Mouse (Mus musculus): ENCODE data around the gene Cpsf6. TPM values are rescaled to one million over a fixed set of nuclear protein-coding genes. Genes with fewer than 3 reads are reported as not detected.

Gene Cpsf6
- polyA plus RNA-seq, 1 experiment from 2014 or later: 203 TPM

DNA sequence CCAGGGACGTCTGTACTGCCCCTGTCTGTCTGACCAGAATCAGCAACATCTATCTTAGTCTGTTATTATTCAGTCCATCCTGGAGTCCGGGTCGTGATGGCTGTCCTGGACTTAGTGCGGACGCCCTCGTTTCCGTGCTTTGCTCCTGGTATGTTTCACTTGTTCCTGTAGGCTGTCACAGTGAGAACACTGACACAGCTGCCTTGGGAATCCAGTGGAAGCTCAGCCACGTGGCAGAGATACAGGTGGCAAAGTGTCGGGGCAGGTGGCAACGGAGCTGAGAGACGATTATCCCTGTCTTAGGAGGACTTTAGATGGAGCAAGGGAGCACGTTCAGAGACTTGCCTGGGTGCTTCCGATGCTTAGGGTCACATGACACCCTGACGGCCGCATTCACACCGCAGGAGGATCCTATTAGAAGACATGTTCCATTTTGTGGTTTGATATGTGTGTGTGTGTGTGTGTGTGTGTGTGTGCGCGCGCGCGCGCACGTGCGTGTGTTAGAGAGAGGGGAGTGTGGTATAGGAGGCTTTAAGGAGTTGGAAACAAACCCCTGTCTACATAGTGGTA lies 38.9 kb upstream of the Cpsf6 start:
- H3K4me2 ChIP-seq (replicated peaks): peak overlapping the region; percentile 50
- no peaks in the 10 kb centered on the region for H3K9me3 ChIP-seq
- H3K27ac ChIP-seq: no peak overlapping the region
- peaks cover 19% of the 10 kb centered on the region for H3K4me1 ChIP-seq (replicated peaks)
- 0 out of 2 replicates have a peak, but pooled peaks have one; percentile 21 for ATAC-seq
- H3K4me3 ChIP-seq (replicated peaks): peak overlapping the region; percentile 17
- no peaks in the 10 kb centered on the region for H3K36me3 ChIP-seq
- H3K27me3 ChIP-seq: peaks cover 12% of the 10 kb centered on the region
- H3K9ac ChIP-seq (replicated peaks): no peak overlapping the region
- WGBS: 45% methylated on average over 24 of the region's 24 CpGs

DNA sequence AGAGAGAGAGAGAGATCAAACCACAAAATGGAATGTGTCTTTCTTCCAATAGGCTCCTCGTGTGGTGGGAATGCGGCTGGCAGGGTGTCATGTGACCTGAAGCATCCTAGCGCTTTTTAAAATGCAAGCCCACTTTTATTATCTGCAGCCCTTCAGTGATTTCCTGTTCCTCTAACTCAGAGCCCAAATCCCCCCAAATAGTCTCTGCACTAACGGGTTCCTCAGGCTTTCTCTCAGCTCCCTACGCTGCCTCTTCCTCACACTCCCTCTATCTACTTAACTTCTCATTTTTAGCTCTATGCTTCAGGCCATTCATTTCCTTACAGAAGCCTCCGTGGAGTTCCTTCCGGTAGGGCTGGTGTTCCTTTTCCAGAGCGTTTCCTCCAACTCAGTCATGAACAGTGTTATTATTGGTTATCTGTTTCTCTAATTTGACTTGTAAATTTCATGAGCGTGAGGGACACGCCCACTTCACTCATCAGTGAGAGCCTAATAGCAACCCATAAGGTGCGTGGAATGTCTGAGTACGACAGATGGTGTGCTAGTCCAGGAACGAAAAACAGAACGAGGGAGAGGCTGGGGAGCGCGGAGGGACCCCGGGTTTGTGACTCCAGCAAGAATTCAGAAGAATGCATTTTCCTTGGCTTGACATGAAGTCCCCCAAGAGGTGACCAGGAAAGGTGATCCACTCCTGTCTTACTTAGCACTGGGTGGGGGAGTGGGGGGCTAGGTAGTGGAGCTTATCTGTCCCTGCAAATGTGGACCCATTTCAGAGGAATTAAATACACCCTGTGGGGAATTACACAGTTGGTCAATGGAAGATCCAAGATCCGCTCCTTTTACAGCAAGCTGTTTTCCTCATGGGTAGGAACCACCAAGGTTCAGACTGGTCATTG lies 38.2 kb upstream of the Cpsf6 start:
- peak; percentile 55 for ATAC-seq
- Histone ChIP-seq H3K27me3 (peaks cover 7% of the 10 kb centered on the region), H3K9me3 (no peaks in the 10 kb centered on the region), H3K9ac (replicated peaks) (peak overlapping the region; percentile 1; the same call in 1 of the 2 replicates), H3K4me3 (replicated peaks) (peak overlapping the region; percentile 17), H3K36me3 (no peaks in the 10 kb centered on the region), H3K4me1 (replicated peaks) (peaks cover 19% of the 10 kb centered on the region), H3K4me2 (replicated peaks) (peak overlapping the region; percentile 50), H3K27ac (0 out of 2 replicates have a peak overlapping the region, but pooled peaks have one; percentile 53)
- 28% methylated on average over 18 of the region's 18 CpGs for WGBS

DNA sequence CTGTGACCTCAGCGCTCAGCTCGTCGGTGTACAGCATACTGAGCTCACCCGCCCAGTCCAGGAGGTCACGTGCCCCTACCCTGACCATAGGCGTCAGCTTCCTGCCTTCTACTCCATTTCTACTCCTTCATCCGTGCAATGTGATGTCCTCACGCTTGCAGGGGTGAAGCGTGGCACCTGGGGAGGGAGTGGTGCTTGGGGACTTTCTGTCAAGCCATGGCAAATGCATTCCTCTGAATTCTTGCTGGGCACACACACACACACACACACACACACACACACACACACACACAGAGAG lies 37.6 kb upstream of the Cpsf6 start:
- peak; percentile 43; the same call in 1 of the 2 replicates for ATAC-seq
- Histone ChIP-seq H3K36me3 (no peaks in the 10 kb centered on the region), H3K27me3 (peaks cover 7% of the 10 kb centered on the region), H3K27ac (peak overlapping the region; percentile 53; the same call in 1 of the 2 replicates), H3K4me1 (replicated peaks) (peaks cover 19% of the 10 kb centered on the region), H3K4me2 (replicated peaks) (peak overlapping the region; percentile 50), H3K9me3 (no peaks in the 10 kb centered on the region), H3K9ac (replicated peaks) (peak overlapping the region; percentile 1; the same call in 1 of the 2 replicates), H3K4me3 (replicated peaks) (no peak overlapping the region)
- WGBS: 70% methylated on average over 9 of the region's 9 CpGs

DNA sequence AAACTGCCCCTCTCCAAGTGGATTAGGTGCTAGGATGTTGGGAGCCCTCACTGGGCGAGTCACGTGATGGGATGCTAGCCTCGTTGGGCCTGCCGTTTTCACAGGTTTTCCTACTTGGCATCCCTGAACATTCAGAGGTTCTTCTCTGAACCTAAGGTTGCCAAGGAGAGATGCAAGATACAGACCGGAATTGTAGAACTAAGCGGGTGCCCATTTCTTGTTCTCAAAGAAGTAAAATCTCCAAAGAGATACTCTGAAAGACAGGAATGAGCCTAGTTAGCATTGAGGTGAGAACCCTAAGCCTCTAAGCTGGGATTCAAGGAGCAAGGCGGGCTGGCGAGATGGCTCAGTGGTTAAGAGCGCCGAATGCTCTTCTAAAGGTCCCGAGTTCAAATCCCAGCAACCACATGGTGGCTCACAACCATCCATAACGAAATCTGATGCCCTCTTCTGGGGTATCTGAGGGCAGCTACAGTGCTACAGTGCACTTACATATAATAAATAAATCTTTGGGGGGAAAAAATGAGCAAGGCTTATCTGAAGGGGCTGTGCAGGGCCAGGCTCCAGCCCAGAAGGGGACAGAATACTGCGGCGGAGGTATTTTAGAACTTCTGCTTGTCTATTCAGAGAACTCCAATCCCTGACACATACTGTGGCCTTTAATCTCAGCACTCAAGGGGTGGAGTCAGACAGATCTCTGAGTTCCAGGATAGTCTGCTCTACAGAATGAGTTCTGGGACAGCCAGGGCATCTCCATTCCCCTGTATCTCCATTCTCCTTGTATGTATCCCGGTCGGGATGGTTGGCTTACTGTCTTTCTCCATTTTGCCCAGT lies 37.0 kb upstream of the Cpsf6 start:
- H3K9me3 ChIP-seq: no peaks in the 10 kb centered on the region
- H3K27ac ChIP-seq: 0 out of 2 replicates have a peak overlapping the region, but pooled peaks have one; percentile 53
- no peak overlapping the region for H3K4me3 ChIP-seq (replicated peaks)
- no peak for ATAC-seq
- peaks cover 7% of the 10 kb centered on the region for H3K27me3 ChIP-seq
- peak overlapping the region; percentile 50 for H3K4me2 ChIP-seq (replicated peaks)
- 0 out of 2 replicates have a peak overlapping the region, but pooled peaks have one; percentile 1 for H3K9ac ChIP-seq (replicated peaks)
- H3K4me1 ChIP-seq (replicated peaks): peaks cover 22% of the 10 kb centered on the region
- H3K36me3 ChIP-seq: no peaks in the 10 kb centered on the region
- WGBS: 87% methylated on average over 16 of the region's 16 CpGs

DNA sequence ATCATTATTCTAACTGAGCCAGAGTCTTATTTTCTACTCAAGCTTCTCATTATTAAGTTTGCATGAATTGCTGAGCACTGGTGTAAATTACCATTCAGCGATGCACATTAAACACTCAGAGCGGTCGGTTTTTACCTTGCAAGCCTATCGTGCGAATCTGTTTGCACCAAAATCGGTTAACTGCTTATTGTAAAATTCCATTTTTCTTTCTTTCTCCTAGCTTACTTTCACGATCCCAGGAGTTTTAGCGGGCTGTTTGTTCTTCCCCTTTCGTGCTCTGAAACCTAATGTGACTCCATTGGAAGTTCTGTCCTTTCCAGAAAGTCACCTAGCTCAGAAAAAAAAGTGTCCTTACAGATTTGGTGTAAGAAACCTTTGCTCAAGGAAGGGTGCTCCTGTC lies 36.3 kb upstream of the Cpsf6 start:
- no peak for ATAC-seq
- Histone ChIP-seq H3K27me3 (peaks cover 4% of the 10 kb centered on the region), H3K9ac (replicated peaks) (no peak overlapping the region), H3K9me3 (no peaks in the 10 kb centered on the region), H3K4me1 (replicated peaks) (peaks cover 25% of the 10 kb centered on the region), H3K4me3 (replicated peaks) (no peak overlapping the region), H3K27ac (no peak overlapping the region), H3K4me2 (replicated peaks) (no peak overlapping the region), H3K36me3 (no peaks in the 10 kb centered on the region)
- WGBS: 87% methylated on average over 9 of the region's 9 CpGs

DNA sequence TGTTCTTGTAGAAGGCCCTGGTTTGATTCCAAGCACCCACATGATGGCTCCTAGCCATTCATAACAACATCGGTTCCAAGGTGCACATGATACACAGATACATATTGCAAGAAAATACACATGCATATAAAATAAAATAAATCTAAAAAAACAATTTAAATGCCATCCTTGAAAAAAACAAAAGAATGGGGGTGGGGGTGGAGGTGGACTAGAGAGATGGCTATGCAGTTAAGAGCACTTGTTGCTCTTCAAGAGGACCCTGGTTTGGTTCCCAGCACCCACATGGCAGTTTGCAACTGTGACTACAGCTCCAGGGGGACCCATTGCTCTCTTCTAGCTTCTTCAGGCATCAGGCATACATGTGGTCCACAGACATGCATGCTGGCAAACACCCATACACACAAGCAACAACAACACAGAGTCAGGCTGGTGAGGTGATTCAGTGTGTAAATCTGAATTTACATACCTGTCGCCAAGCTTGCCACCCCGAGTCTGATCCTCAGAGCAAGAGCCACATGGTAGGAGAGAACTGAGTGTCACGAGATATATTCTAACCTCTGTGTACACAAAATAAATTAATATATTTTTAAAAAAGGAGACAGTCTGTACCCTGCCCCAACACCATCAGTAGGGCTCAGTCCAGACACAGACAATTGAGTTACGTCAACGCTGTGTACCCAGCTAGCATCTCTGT lies 35.7 kb upstream of the Cpsf6 start:
- Histone ChIP-seq H3K4me3 (replicated peaks) (no peak overlapping the region), H3K36me3 (no peaks in the 10 kb centered on the region), H3K4me2 (replicated peaks) (no peak overlapping the region), H3K27ac (no peak overlapping the region), H3K27me3 (0 out of 2 replicates have a peak, but pooled peaks cover 2% of the 10 kb centered on the region), H3K9ac (replicated peaks) (no peak overlapping the region), H3K9me3 (no peaks in the 10 kb centered on the region), H3K4me1 (replicated peaks) (peaks cover 28% of the 10 kb centered on the region)
- ATAC-seq: no peak
- 89% methylated on average over 6 of the region's 6 CpGs for WGBS

DNA sequence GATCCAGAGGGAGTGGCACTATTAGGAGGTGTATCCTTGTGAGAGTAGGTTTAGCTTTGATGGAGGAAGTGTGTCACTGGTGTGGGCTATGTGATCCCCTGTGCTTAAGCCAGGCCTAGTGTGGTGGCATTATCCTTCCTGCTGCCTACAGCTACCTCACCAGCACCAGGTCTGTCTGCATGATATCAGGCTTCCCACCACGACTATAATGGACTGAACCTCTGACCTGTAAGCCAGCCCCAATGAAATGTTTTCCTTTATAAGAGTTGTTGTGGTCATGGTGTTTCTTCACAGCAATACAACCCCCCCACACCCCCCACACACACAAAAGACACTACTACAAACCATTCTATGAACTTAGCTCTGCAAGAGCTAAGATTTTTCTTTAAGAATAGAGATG lies 34.9 kb upstream of the Cpsf6 start:
- ATAC-seq: no peak
- peaks cover 28% of the 10 kb centered on the region for H3K4me1 ChIP-seq (replicated peaks)
- no peak overlapping the region for H3K9ac ChIP-seq (replicated peaks)

DNA sequence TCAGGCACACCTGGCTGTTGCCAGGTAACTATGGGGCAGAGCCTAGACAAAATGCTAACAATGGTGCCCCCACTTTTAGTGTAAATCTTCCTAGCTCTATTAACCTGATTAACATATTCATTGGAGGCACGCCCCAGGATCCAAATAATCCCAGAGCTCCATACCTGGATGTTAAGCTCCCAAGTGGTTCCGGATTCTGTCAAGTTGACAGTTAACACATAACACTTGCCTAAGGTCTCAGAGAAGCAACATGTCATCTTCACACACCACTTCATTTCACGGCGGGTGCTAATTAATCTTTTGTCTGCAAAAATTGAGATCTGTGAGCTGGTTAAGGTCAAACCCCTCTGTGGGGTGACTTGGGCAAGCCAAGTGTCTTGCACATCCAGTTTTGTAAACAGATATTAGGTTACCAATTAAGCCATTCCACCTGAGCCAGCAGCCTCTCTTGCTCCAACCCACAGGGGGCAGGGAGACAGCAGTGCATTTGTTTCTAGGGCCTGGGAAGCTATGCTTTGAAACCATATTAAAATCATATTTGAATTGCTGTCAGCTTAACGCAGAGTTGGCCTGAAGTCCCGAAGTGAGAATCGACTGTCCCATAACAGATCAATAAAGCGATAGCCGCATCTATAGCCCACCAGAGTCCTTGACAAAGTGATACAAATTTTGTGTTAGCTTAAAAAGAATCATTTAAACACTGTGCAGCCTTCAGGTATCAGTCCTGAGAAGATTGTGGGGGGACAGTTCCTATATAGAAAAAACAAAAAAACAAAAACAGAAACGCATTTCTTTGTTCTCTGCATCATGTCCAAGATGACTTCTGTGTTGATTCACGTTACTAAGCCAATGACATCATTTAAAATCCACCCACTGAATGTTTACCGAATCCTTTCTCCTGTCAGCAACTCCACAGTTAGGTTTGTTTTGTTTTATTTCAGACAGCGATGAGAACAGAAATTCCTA lies 34.0 kb upstream of the Cpsf6 start:
- WGBS: 76% methylated on average over 13 of the region's 13 CpGs
- no peak for ATAC-seq
- H3K4me3 ChIP-seq (replicated peaks): no peak overlapping the region

More for the DNA sequence above, 34.9 kb upstream of the Cpsf6 start:
- Histone ChIP-seq H3K4me2 (replicated peaks) (no peak overlapping the region), H3K36me3 (no peaks in the 10 kb centered on the region), H3K27me3 (0 out of 2 replicates have a peak, but pooled peaks cover 2% of the 10 kb centered on the region), H3K4me3 (replicated peaks) (no peak overlapping the region), H3K27ac (no peak overlapping the region), H3K9me3 (no peaks in the 10 kb centered on the region)
- WGBS: 89% methylated on average over 1 of the region's 1 CpGs

DNA sequence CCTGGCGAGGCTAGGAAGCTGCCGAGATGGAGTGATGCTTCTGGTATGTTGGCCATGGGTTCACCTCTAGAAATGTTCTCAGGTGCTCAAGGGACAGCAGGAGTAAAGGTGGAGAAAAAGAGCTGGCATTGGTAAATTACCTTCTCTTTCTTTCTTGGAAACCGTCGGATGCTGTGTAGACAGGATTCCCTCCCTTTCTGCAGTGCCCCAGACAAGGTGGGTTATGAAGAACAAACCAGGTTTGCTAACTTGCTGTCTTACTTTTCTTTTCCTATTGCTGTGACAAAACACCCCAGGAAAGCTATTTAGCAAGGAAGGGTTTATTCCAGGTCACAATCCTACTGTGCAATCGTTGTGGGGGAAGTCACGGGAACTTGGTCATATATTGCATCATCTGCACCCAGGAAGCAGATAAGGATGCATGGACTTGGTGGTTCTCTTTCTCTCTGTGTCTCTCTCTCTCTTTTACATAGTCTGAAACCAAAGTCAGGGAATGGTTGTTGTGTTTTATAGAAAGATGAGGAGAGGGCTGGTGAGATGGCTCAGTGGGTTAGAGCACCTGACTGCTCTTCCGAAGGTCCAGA lies 32.8 kb upstream of the Cpsf6 start:
- 89% methylated on average over 7 of the region's 7 CpGs for WGBS

More for the DNA sequence above, 34.0 kb upstream of the Cpsf6 start:
- H3K4me1 ChIP-seq (replicated peaks): peaks cover 27% of the 10 kb centered on the region
- H3K4me2 ChIP-seq (replicated peaks): no peak overlapping the region
- 0 out of 2 replicates have a peak, but pooled peaks cover 2% of the 10 kb centered on the region for H3K27me3 ChIP-seq
- no peaks in the 10 kb centered on the region for H3K36me3 ChIP-seq
- no peak overlapping the region for H3K27ac ChIP-seq
- no peak overlapping the region for H3K9ac ChIP-seq (replicated peaks)
- H3K9me3 ChIP-seq: no peaks in the 10 kb centered on the region

DNA sequence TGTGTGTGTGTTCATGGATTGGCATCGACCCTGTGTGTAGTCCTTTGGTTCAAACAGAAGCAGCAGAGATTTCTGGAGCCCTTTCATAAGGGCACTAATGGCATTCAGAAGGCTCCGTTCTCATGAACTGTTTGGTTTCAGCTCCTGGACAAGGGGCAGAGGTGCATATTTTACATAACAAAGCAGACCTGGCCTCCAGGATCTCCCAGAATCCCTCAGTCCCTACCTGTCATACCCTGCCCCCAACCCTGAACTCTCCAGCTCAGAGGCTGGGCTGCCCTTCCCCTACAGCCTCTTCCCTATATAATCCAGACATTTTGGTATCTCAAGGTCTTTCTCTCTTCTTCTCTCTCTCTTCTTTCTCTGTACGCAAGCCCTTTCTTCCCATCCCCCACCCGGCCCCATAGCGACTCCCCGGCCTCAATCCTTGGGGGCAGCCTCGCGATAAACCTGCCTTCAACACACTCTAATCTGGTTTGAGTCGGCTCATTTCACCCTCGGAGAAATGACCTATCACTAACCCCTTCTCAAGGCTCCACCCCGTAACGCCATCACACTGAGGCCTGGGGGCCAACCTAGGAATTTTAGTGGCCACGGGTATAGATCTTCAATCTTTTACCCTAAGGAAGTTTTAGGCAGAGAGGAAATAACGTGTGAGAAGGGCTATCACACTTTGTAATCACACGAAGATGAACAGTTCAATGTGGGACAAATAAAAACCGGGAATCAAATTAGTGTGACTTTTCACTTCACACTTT lies 32.1 kb upstream of the Cpsf6 start:
- no peak for ATAC-seq
- no peaks in the 10 kb centered on the region for H3K36me3 ChIP-seq
- 41% methylated on average over 16 of the region's 16 CpGs for WGBS
- H3K9ac ChIP-seq (replicated peaks): no peak overlapping the region
- peaks cover 9% of the 10 kb centered on the region for H3K4me1 ChIP-seq (replicated peaks)
- 0 out of 2 replicates have a peak, but pooled peaks cover 2% of the 10 kb centered on the region for H3K27me3 ChIP-seq
- no peak overlapping the region for H3K27ac ChIP-seq
- H3K4me3 ChIP-seq (replicated peaks): no peak overlapping the region
- H3K9me3 ChIP-seq: no peaks in the 10 kb centered on the region
- no peak overlapping the region for H3K4me2 ChIP-seq (replicated peaks)

More for the DNA sequence above, 32.8 kb upstream of the Cpsf6 start:
- Histone ChIP-seq H3K4me2 (replicated peaks) (no peak overlapping the region), H3K4me1 (replicated peaks) (peaks cover 16% of the 10 kb centered on the region), H3K9me3 (no peaks in the 10 kb centered on the region), H3K4me3 (replicated peaks) (no peak overlapping the region), H3K9ac (replicated peaks) (no peak overlapping the region), H3K27ac (no peak overlapping the region), H3K36me3 (no peaks in the 10 kb centered on the region), H3K27me3 (0 out of 2 replicates have a peak, but pooled peaks cover 2% of the 10 kb centered on the region)
- ATAC-seq: no peak

Measured in midbrain, embryonic 13.5 days (tissue).